Mouse (Mus musculus) cerebellum, adult 9-10 months (tissue): ENCODE measurements around the gene Fam110c.

Experiments used
- DNase-seq: peaks from one replicate; pipeline ENCODE4 v3.0.0; 2022

Fam110c gene

DNA sequence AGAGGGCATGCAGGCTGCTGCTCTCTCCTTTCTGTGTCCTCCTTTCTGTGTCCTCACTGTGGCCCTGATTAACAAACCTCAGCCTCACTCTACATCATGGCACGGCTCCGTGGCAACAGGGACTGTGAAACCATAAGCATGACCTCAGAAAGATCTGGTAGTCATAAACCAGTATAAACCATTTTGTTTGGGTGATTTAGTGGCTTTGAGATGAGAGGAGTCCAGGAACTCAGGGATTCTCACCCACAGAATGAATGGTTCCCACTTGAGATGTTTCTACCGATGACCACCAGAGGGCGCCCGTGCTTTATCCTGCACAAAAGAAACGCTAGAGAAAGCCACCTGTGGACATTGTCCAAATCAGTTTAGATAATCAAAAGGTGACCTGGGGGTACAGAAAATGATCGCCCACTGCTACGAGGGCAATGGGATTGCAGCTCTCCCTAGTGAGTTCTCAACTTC is 42.4 kb downstream of the Fam110c start:
- DNase-seq = peak; percentile 25

DNA sequence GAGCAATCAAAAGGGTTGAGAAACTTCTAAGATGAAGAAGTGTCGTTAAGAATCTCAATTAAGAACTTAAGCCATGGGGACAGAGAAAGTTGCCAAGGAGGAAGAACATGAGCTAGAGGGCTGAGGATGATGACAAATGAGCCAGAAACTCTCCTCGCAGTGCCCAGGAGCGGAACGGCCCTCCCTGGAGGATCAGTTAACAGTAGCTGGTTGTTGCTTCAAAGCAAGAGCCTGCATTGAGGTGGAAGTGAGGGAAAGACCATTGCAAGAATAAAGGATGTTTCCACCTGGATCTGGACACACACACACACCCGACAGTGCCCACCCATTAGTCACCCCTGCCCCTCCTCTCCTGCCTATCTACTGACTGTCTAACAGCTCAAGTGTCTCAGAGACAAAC is 46.9 kb downstream of the Fam110c start:
- no peak for DNase-seq

DNA sequence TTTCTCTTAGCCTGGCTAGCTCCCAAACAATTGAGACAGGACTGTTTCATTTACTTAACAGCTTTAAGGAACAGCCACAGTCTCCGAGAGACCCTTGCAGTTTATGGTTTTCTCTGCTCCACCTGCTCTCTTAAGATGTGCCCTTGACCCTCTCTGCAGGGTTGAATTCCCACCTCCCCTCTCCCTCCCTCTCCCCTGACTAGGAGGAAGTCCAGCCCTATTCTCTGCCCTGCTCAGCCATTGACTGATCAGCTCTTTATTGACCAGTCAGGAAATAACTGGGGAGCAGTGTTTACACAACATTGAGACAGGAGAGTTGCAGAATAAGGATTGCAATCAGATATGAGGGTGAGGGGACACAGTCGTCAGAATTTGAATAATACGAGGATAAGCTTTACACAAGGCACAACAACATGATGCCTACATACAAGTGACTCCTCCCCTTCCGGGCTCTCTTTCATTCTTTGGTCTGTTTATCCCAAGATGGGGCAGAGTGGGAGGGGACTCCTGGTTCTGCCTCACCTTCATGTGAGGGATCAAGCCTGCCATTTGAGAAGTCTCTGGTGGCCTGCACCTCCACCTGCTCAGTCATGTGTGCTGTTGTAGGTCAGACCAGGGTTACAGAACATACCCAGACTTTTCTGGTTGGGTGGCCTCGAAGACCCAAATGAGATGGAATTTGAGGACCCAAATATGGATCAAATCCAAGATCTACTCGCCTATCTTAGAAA is 49.4 kb downstream of the Fam110c start:
- no peak for DNase-seq

DNA sequence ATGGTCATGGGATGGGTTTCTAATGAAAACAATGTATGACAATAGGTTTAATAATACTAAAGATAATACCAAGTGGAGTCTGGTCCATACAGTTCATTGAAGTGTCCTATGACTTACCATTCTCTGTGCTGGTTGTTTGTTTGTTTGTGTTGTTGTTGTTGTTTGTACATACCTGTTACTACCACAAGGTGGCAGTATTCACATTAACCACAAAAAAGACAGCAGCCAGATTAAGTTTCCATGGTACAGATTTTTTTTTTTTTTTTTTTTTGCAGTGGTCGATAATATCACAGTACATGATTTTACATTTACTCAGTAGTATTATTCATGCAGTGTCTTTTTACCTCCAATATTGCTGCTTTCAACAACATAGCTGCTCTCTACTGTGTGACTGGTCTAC is 52.4 kb downstream of the Fam110c start:
- no peak for DNase-seq

DNA sequence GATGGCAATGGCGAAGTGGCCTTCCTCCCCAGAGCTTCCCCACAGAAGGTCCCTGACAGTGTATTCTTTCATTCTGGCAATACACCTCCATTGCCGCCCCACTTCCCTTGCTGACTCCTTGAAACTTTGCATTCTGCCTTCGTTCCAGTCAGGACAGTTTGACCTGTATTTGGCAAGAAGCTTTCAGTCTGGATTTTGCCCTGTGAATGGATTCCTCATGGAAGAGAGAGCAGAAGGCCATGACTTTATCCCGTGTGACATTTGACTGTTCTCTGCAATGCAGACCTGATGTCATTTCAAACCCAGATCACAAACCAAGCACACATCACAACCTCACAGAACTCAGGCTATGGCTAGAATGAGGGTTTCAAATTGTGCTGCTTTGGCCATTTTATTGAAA is 55.9 kb downstream of the Fam110c start:
- DNase-seq = no peak
